Mouse (Mus musculus): Measurements from ENCODE around the gene Rgs6.

DNA sequence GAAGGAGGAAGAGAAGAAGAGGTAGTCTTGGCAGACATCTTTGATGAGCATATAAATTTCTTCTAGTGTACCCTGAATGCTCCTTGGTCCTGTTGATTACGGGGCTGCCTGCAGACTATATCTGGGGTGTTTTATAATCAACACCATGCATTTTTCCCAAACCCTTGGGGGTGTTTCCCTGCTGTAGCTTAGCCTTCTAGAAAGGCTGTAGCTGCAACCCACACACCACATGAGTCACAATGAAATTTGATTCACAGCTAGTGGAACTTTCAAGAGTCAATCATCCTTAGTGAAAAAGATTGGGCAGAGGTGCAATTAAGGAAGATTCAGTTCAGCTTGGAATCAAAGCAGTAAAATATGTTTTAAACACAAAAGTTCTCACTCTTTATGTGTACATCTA, 15.4 kb upstream of the Rgs6 start:
- no peak for TF ChIP-seq CTCF (IDR thresholded peaks at IDR 0.05; ENCODE audit: low read depth)
- TF ChIP-seq EP300 (optimal IDR thresholded peaks at IDR 0.05) = no peak

All from stomach, postnatal 0 days (tissue).